Mouse (Mus musculus) adrenal gland, postnatal 14 days (tissue): Measurements from ENCODE around the gene Aire. TPM values are rescaled to one million over a fixed set of nuclear protein-coding genes. Genes with fewer than 3 reads are reported as not detected.
"Not testable (repeated sequence)": the region's sequence is repeated elsewhere in the genome, so short reads cannot be mapped to it uniquely, and the experiment has no call there.

ENCODE experiments used
- DNase-seq: peaks from one replicate; pipeline ENCODE4 v3.0.0; 2021; ENCODE audit warnings: mixed read lengths
- total RNA-seq: library from RNA; stranded (reverse); gene quantifications from 2 replicates; pipeline ENCODE4 v1.2.3, GENCODE M21; 2021

Gene Aire
- total RNA-seq, 1 experiment from 2014 or later, result not detected

- no peak for DNase-seq
Observed at GRCm38 (mm10) chr10:78049519-78050035, 6.2 kb upstream of the Aire start.

GRCm38 (mm10) chr10:78048061-78048730 is 4.8 kb upstream of the Aire start:
- no peak for DNase-seq

- DNase-seq, result no peak
Observed at GRCm38 (mm10) chr10:78046388-78046787, 3.0 kb upstream of the Aire start.

GRCm38 (mm10) chr10:78044531-78044930 is 1.1 kb upstream of the Aire start:
- DNase-seq, result no peak

- no peak for DNase-seq
Observed at GRCm38 (mm10) chr10:78042697-78043405, 559 bp downstream of the Aire start.

GRCm38 (mm10) chr10:78042096-78042495 is 1.3 kb downstream of the Aire start:
- no peak for DNase-seq

GRCm38 (mm10) chr10:78041647-78042046 is 1.8 kb downstream of the Aire start, which contains the start of gene Dnmt3l:
TSS of gene Dnmt3l (plus strand) at chr10:78041947.
- no peak for DNase-seq

- DNase-seq, result no peak
Observed at GRCm38 (mm10) chr10:78037139-78037538, 6.3 kb downstream of the Aire start.

GRCm38 (mm10) chr10:78031987-78032386 is 11.4 kb downstream of the Aire start:
- DNase-seq, result no peak

- no peak for DNase-seq
Observed at GRCm38 (mm10) chr10:78029080-78029479, 14.3 kb downstream of the Aire start.

GRCm38 (mm10) chr10:78028129-78028528 is 15.3 kb downstream of the Aire start:
- DNase-seq, result peak; percentile 85

- DNase-seq, result not testable (repeated sequence)
Observed at GRCm38 (mm10) chr10:78025453-78025852, 18.0 kb downstream of the Aire start.

- not testable (repeated sequence) for DNase-seq
Observed at GRCm38 (mm10) chr10:78019984-78020383, 23.4 kb downstream of the Aire start.

GRCm38 (mm10) chr10:78019291-78019690 is 24.1 kb downstream of the Aire start:
- no peak for DNase-seq

GRCm38 (mm10) chr10:78018797-78019203 is 24.6 kb downstream of the Aire start:
- peak; percentile 90 for DNase-seq

GRCm38 (mm10) chr10:78016366-78016765 is 27.0 kb downstream of the Aire start:
- DNase-seq, result no peak

- no peak for DNase-seq
Observed at GRCm38 (mm10) chr10:78015489-78015888, 27.9 kb downstream of the Aire start.

- DNase-seq, result peak; percentile 56
Observed at GRCm38 (mm10) chr10:78012661-78013495, 30.5 kb downstream of the Aire start.

GRCm38 (mm10) chr10:78011116-78011515 is 32.3 kb downstream of the Aire start:
- not testable (repeated sequence) for DNase-seq

- DNase-seq, result no peak
Observed at GRCm38 (mm10) chr10:78010335-78010734, 33.1 kb downstream of the Aire start.

- DNase-seq, result no peak
Observed at GRCm38 (mm10) chr10:78009945-78010293, 33.5 kb downstream of the Aire start, which contains the start of gene Pfkl. TSS of gene Pfkl (minus strand) at chr10:78010083.

- DNase-seq, result peak; percentile 99
Observed at GRCm38 (mm10) chr10:78009184-78009944, 34.0 kb downstream of the Aire start.
